Mouse (Mus musculus): ENCODE data around the gene Dusp7.

DNA sequence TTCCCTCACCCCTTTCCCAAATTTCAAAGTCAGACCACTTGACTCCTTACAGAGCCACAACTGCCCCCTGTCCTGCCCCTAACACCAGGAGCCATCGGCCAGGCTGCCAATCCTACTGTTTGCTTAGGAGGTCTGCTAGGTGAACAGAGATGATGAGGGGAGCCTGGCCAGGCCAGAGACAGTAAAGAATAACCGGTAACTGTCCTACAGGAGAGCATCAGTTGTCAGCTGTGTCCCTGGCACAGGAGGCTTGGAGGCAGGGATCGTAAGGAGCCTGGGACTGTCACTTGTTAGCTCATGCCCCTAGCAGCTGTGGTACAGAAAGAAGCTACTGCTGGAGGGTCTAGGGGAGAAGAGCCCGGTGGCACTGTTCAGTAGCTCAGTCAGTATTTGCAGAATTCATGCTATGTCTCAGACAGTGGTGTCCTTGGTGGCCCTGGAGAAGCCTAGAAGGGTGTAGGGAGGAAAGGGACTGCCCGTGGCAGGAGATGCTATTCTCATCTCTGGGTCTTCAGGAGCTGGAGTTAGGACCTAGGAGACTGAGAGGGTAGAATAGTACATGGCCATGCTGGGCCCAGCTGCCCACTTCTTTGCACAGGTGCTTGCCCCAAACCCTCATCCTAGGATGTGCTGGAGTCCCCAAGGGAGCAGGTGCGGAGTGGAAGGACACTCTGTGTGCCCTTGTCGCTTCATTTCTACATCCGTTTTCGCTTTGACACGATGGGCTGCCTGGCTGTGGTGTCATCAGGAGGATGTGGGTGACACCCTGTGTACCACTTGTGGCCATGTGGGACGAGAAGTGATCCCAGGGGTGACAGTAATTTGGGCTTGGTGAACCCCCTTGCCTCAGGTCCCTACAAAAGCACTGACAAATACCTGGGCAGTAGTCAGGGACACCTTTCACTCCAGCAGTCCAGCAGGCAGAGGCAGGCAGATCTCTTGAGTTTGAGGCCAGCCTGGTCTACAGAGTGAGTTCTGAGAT, 4.3 kb downstream of the Dusp7 start:
- no peak for TF ChIP-seq GATA1 (IDR thresholded peaks at IDR 0.05; ENCODE audit: low read length)
- no peak for TF ChIP-seq TAL1 (IDR thresholded peaks at IDR 0.05; ENCODE audit: low read length)

All from erythroblast, embryonic 14.5 days (primary cell).